Mouse (Mus musculus) mouse embryonic stem cell (cell line): ENCODE measurements at regions not wholly inside any gene's neighbourhood (a gene's known extent, or its start where the extent isn't known, plus 50 kb on each side); places are given as distances from the start of the nearest gene placed in this dataset.
"Not testable (repeated sequence)": the region's sequence is repeated elsewhere in the genome, so short reads cannot be mapped to it uniquely, and the experiment has no call there.

Experiments
- in situ Hi-C, 2 experiments: fragments of 300-500 bp; cut with MboI; formaldehyde crosslinking; loops; 1 replicate in 1 of 2; 3 replicates in 1 of 2; pipeline ENCODE4 v1.14.3; 2019 to 2020; ENCODE audit warnings: low sequenced_read_pairs in 2 of 2, low pct_unique_long_range_greater_than_20kb in 1 of 2, mixed read lengths in 1 of 2; ENCODE audit not compliant: unreplicated experiment in 1 of 2

- in situ Hi-C loops, result no loop called here
Measured at GRCm38 (mm10) chr8:88814246-88814645, 117.4 kb downstream of the Cyld start.

GRCm38 (mm10) chr8:88812901-88813676 lies 116.3 kb downstream of the Cyld start:
- in situ Hi-C loops, result no loop called here

DNA sequence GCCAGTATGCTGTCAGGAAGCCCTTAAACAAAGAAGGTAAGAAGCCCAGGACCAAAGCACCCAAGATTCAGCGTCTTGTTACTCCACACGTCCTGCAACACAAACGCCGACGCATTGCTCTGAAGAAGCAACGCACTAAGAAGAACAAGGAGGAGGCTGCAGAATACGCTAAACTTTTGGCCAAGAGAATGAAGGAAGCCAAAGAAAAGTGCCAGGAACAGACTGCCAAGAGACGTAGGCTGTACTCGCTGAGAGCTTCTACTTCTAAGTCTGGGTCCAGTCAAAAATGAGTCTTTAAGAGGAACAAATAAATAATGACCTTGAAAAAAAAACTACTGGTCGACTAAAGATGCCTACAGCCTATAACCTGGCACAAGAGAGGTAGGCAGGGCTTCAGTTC lies 110.0 kb downstream of the Cyld start:
- in situ Hi-C loops, result not testable (repeated sequence)
